Mouse (Mus musculus) R1 (cell line): ENCODE results near the gene Amt.

ENCODE experiments used
- DNase-seq: peaks from one replicate; pipeline ENCODE4 v3.0.0-alpha.2; 2018; ENCODE audit warnings: low read depth, low spot score

The Amt gene

DNA sequence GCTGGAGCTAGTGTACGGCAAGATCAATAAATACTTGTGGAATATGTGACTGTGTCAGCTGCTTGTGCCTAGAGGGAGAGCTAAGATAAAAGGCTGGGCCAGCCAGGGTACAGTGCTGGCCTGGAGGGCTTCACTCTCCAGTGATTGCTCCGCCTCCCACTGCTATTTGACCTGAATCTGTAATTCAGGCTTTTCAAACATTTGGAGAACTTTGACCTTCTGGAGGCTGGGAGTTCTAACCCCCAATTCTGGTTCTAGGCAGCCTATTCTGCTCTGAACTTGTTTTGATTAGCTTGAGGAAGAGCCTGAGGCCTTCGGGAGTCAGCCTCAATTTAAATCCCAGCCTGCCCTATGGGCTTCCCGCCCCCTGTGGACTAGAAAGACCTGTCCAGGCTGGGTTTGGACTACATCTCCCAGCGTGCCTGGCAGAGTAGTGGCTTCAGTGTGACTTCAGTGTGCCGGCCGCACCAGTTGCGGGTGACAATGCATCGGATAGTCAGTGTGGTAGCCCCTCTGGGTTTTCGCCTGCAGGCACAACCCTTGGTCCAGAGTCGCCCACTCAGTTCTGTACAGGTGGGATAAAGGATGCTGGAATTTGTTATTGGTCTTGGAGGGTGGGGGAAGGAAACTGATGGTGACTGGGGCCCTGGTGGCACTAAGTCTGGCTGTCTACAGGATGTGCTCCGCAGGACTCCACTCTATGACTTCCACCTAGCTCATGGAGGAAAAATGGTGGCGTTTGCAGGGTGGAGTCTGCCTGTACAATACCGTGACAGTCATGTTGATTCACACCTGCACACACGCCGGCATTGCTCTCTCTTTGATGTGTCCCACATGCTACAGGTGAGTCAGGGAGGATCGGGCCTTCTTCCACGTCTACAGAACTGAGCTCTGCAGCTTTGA, at the start of gene Amt:
Gene Amt (plus strand): TSS at position 401 of the 903 bp plus-strand sequence.
- peak; percentile 97 for DNase-seq

DNA sequence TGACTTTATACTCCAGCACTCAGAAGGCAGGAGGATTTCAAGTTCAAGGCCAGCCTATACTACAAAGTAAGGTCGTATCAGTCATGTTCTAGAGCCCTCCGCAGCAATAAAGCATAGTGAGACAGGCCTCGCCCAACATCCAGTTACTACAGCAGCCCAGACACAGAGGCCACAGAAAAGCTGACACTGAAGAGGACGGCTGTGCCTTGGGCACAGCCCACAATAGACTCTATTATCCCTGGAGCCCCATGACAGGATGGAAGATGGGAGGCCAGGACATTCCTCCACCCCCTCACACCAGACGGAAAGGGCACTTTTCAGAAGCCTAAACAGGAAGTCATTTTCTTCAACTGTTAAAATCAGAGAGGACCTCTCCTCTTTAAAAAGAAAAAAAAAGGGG, 47.7 kb upstream of the Amt start:
- peak; percentile 28 for DNase-seq

- DNase-seq, result no peak
These were observed 44.8 kb upstream of the Amt start for GRCm38 (mm10) chr9:108251877-108252276.

GRCm38 (mm10) chr9:108252766-108253165, 43.9 kb upstream of the Amt start:
- peak; percentile 28 for DNase-seq

DNA sequence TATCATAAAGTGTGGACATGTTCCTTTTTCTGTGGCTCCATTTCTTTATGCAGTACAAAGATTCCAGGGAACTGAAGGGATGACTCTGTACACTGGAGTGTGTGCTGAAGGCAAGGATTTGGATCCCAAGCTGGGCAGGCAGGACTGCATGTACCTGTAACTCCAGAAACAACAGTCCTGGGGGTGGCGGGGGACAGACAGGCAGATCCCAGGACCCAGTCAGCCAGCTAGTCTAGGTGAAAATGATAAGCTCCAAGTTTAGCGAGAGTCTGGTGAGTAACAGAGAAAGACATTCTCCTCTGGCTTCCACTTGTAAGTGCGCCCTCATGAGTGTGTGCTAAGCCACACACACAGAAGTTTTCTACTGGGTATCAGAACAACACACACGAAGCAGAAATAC, 36.1 kb upstream of the Amt start:
- DNase-seq, result no peak

GRCm38 (mm10) chr9:108261865-108262264, 34.8 kb upstream of the Amt start:
- DNase-seq, result no peak

DNA sequence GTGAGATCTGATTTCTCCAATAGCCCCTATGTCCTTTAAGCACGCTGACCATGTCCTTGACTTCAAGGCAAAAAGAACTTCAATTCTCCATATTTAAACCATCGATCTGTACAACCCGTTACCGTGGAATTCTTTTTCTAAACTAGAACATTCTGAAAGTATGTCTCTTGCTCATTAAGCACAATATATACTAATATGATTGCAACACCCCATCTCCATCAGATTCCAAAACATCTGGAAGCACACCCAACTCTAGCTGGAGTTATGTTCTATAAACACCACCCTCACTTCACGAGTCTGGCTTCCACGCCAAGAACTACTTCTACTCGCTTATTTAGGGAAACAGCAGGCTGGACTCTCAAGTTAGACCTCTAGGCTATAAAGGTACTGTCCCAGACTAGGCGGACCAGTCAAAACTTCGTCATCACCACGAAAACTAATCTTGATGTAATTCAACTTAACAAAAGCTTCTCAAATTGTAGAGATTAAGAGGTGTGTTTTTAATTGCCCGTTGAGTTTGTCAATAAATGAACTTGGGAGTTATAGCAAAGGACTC, 34.1 kb upstream of the Amt start:
- DNase-seq, result no peak

- peak; percentile 62 for DNase-seq
These were observed 33.4 kb upstream of the Amt start for GRCm38 (mm10) chr9:108263131-108263681.

- peak; percentile 97 for DNase-seq
These were observed 32.9 kb upstream of the Amt start, which contains the start of gene Dag1 for GRCm38 (mm10) chr9:108263690-108264190. Gene Dag1, minus strand, starts transcription at chr9:108263958.

DNA sequence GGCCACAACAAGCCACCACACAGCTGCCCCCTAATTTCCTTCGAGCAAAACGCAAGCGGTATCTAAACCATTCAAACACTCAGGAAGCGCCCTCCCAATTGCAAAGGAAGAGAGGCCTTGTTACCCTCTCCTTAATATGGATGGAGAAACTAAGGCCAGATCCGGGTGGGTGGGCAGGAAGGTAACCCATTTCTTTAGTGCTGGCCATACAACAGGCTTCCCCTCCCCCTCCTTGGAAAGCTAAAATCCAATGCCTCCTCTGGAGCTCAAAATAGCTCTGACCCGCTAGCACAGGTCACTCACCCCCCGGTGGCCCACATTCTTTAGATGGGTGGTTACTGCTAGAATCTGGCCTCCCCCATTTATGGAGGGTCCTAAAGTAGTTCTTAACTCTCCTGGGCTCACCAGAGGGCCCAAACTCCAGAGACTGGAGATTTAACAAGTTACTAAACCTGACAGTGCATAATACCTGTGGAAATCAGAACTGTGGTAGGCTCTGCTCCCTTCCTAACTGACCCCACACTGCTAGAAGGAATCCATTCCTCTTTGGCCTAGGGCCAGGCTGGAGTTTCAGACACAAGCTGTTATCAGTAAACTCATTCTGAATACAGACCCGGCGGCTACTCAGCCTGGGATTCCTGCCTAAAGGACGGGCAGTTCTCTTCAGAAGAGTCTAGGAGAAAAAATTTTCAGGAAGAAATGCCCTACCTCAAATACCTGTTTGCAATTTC, 32.3 kb upstream of the Amt start:
- peak; percentile 93 for DNase-seq

GRCm38 (mm10) chr9:108266261-108266935, 30.3 kb upstream of the Amt start:
- peak; percentile 83 for DNase-seq

- no peak for DNase-seq
These were observed 29.0 kb upstream of the Amt start for GRCm38 (mm10) chr9:108267691-108268090.

DNA sequence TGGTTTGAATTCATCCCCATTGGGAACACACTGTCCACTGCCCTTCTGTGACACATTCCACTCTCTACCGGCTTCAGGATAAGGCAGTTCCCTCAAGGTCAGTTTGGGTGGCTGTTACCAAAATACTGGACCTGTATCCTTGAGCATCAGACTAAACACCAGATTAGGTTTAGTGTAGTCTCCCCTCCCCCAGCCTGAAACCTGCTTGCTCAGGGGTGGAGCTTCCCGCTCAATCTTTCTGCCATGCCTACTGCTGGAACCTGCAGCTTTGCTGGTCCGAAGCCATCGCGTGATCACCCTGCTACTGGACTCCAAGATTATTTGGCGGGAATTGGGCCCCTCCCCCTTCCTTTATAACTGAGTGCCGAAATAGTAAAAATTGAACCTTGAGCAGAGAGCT, 28.0 kb upstream of the Amt start:
- peak; percentile 58 for DNase-seq

GRCm38 (mm10) chr9:108271941-108272340, 24.7 kb upstream of the Amt start:
- no peak for DNase-seq

DNA sequence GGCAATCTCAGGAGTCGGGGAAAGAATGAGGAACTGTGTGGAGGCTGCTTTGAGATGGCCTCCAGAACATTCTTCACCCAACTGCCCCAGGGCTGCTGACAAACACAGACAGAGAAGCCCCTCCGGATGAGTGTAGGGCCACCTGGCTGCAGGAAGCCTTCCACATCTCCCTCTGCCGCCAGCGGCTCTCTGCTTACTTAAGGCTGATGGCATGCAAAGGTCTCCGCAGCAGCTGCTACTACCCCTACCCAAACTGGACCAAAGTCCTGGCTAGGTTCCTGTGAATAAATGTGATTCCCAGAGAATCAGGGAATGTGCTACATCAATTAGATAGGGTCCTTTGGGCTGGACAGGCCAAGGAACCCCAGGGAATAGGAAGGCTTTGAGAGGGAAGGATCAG, 24.0 kb upstream of the Amt start:
- DNase-seq, result no peak

GRCm38 (mm10) chr9:108273485-108273884, 23.2 kb upstream of the Amt start:
- DNase-seq, result no peak

GRCm38 (mm10) chr9:108274476-108275330, 21.9 kb upstream of the Amt start:
- DNase-seq, result no peak

DNA sequence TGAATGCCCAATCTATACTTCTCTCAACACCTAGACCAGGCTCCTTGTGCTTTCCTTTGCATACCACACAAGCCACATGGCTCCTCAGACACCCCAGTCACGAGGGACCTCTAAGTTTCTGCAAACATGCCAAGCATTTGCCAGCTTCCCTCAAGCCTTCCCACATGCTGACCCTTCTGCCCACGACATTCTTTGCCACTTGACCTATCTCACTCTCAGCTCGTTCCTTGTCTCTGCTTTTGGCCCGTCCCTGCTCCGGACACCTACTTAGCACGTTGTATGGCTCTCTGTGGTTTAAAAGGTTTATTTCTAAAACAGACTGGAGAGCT, 21.4 kb upstream of the Amt start:
- no peak for DNase-seq

DNA sequence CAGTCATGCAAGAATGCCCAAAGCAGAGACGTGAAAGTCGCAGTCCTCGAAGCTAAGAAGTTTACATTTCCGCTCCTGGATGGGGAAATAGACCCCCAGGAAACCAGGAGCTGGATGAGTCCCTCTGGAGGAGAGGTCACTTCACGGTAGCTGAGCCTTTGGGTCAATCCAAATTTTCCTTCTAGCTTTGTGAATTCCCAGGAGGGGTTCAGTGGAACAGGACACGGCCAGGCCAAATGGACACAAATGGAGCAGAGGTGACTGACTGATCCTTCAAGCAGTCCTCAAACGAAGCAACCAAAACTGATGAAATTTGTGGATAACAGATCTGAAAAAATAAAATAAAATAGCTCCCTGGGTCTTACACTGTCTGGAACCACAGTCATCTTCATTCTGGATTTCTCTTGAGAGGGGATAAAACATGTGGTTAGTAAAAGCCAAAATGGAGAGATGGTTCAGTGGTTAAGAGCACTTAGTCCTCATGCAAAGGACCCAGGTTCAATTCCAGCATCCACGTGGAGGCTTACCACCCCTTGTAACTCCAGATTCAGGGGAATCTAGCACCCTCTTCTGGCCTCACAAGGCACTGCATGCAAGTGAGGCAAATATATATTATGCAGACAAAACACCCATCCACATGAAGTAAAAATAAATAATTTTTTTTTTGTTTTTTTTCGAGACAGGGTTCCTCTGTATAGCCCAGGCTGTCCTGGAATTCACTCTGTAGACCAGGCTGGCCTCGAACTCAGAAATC, 17.8 kb upstream of the Amt start:
- peak; percentile 85 for DNase-seq
